Mouse (Mus musculus) lung, adult 2 months (tissue): ENCODE measurements around the gene Tctex1d2.

Experiments
- CTCF ChIP-seq: fragments of 200-500 bp; IDR thresholded peaks from 2 replicates; pipeline ENCODE4 v1.5.1; 2011; ENCODE audit warnings: mild to moderate bottlenecking, low read length, control low read depth; ENCODE audit not compliant: insufficient read depth
- POLR2A ChIP-seq: fragments of 200-500 bp; IDR thresholded peaks from 2 replicates; pipeline ENCODE4 v1.6.1; 2011; ENCODE audit warnings: low read depth, mild to moderate bottlenecking, control low read depth, low read length, borderline replicate concordance; ENCODE audit errors: extremely low read depth

DNA sequence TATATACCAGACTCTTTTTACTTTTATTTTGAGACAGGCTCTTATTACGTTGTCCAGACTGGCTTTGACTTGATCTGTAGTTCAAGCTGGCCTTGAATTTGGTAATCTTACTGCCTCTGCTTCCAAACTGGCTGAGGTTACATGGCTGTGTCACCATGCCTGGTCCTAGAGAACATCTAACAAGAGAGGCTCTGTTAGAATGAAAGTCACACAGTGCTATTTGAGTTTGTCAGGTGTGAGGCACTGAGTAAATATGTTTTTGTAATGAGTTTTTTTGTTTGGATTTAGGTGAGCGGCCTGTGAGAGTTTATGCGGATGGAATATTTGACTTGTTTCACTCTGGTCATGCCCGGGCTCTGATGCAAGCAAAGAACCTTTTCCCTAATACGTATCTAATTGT, 42.2 kb downstream of the Tctex1d2 start:
- TF ChIP-seq POLR2A = no peak
- TF ChIP-seq CTCF = no peak
